Mouse (Mus musculus) heart, postnatal 0 days (tissue): ENCODE results near the gene Lactbl1.

Experiments
- CTCF ChIP-seq: IDR thresholded peaks from 2 replicates; pipeline ENCODE4 v1.5.1; 2016; ENCODE audit warnings: antibody characterized with exemption, control low read depth, low read depth
- EP300 ChIP-seq: IDR thresholded peaks from 2 replicates; pipeline ENCODE4 v1.6.1; 2016; ENCODE audit warnings: antibody characterized with exemption, low read depth

DNA sequence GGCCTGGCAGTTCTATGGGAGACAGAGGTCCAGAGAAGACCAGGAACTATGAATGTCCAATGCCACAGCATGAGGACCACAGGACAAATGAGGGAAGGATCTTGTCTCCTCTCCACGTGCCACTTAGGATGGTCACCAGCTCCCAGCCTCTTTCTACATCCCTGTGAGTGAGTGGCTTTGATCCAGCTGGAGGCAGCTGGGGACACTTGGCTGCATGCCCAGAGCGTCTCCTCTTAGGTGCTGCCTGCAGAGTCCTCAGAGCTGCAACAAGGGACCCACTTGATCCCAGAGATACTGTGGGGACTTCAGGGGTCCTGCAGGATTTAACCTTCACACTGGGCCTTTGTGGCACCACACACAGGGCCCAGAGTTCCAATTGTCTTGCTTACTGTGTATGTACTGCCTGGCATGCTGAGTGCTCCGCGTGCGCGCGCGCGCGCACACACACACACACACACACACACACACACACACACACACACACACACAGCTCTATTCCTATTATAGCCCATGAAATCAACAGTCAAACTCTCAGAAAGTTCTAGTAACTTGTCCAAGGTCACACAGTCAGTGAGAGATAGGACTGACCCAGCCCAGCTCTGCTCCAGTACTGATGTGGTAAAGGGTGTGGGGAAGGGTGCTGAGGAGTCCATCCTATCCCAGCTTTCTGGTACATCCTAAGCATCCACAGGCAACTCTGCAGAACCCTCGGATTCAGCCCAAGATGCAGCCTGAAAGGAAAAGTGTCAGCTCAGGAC lies 9.0 kb downstream of the Lactbl1 start:
- TF ChIP-seq EP300 (no peak), CTCF (no peak)
